Mouse (Mus musculus): ENCODE data around the gene Gm14214.

The Gm14214 gene

GRCm38 (mm10) chr2:154723473-154723872 is 46.4 kb downstream of the Gm14214 start:
- DNase-seq: no peak

- no peak for DNase-seq
These were observed 49.5 kb downstream of the Gm14214 start for GRCm38 (mm10) chr2:154720315-154720714.
